Mouse (Mus musculus) E14TG2a.4 (cell line): Measurements from ENCODE around the gene Thbs2.

ENCODE experiments used
- H3K27me3 ChIP-seq: 2 replicates; pipeline ENCODE4 v1.6.1; 2014; ENCODE audit warnings: low read length, control low read depth; ENCODE audit not compliant: insufficient read depth
- H3K36me3 ChIP-seq: 2 replicates; pipeline ENCODE4 v1.6.1; 2014; ENCODE audit warnings: low read length, control low read depth; ENCODE audit not compliant: insufficient read depth
- H3K4me1 ChIP-seq: replicated peaks from 2 replicates; pipeline ENCODE4 v1.6.1; 2014; ENCODE audit warnings: low read depth, low read length, control low read depth
- H3K4me3 ChIP-seq: replicated peaks from 2 replicates; pipeline ENCODE4 v1.5.1; 2014; ENCODE audit warnings: mild to moderate bottlenecking, low read length
- H3K9me3 ChIP-seq: 2 replicates; pipeline ENCODE4 v1.6.1; 2014; ENCODE audit warnings: low read length, control low read depth
- CTCF ChIP-seq: conservative IDR thresholded peaks from 2 replicates; pipeline ENCODE4 v1.5.1; 2014; ENCODE audit warnings: low read length
- NANOG ChIP-seq: IDR thresholded peaks from 2 replicates; pipeline ENCODE4 v1.6.1; 2014; ENCODE audit warnings: borderline replicate concordance, low read length, mixed read lengths
- POU5F1 ChIP-seq: IDR thresholded peaks from 2 replicates; pipeline ENCODE4 v1.6.1; 2014; ENCODE audit warnings: low read length, borderline replicate concordance

The Thbs2 gene

GRCm38 (mm10) chr17:14691197-14691596, 2.8 kb downstream of the Thbs2 start:
- no peak for TF ChIP-seq NANOG
- TF ChIP-seq POU5F1, result no peak
- TF ChIP-seq CTCF, result no peak
- Histone ChIP-seq H3K4me3 (no peak overlapping the region), H3K4me1 (peaks cover 39% of the 10 kb centered on the region)

GRCm38 (mm10) chr17:14682836-14683235, 11.2 kb downstream of the Thbs2 start:
- Histone ChIP-seq H3K36me3 (no peaks in the 10 kb centered on the region), H3K9me3 (peaks cover 3% of the 10 kb centered on the region; the same call in 1 of the 2 replicates), H3K27me3 (peaks cover 86% of the 10 kb centered on the region), H3K4me1 (0 out of 2 replicates have a peak, but pooled peaks cover 4% of the 10 kb centered on the region), H3K4me3 (no peak overlapping the region)
- TF ChIP-seq NANOG (no peak), CTCF (no peak), POU5F1 (no peak)

More at GRCm38 (mm10) chr17:14691197-14691596, 2.8 kb downstream of the Thbs2 start:
- Histone ChIP-seq H3K36me3 (no peaks in the 10 kb centered on the region), H3K27me3 (peaks cover 84% of the 10 kb centered on the region), H3K9me3 (peaks cover 4% of the 10 kb centered on the region; the same call in 1 of the 2 replicates)

- H3K4me1 ChIP-seq, result 0 out of 2 replicates have a peak, but pooled peaks cover 2% of the 10 kb centered on the region
- H3K36me3 ChIP-seq, result no peaks in the 10 kb centered on the region
- TF ChIP-seq POU5F1 (no peak), CTCF (no peak), NANOG (no peak)
- H3K9me3 ChIP-seq, result no peaks in the 10 kb centered on the region
- H3K4me3 ChIP-seq, result no peak overlapping the region
- H3K27me3 ChIP-seq, result peaks cover 82% of the 10 kb centered on the region
Measured at GRCm38 (mm10) chr17:14681047-14681446, 13.0 kb downstream of the Thbs2 start.

- Histone ChIP-seq H3K4me1 (0 out of 2 replicates have a peak, but pooled peaks cover 2% of the 10 kb centered on the region), H3K36me3 (no peaks in the 10 kb centered on the region), H3K4me3 (no peak overlapping the region), H3K9me3 (no peaks in the 10 kb centered on the region), H3K27me3 (peaks cover 56% of the 10 kb centered on the region)
- TF ChIP-seq CTCF, result no peak
- no peak for TF ChIP-seq NANOG
- no peak for TF ChIP-seq POU5F1
Measured at GRCm38 (mm10) chr17:14677198-14677597, 16.8 kb downstream of the Thbs2 start.

- peaks cover 50% of the 10 kb centered on the region for H3K27me3 ChIP-seq
- H3K36me3 ChIP-seq, result no peaks in the 10 kb centered on the region
- TF ChIP-seq POU5F1 (no peak), CTCF (no peak), NANOG (no peak)
- H3K4me3 ChIP-seq, result no peak overlapping the region
- no peaks in the 10 kb centered on the region for H3K9me3 ChIP-seq
- 0 out of 2 replicates have a peak, but pooled peaks cover 2% of the 10 kb centered on the region for H3K4me1 ChIP-seq
Measured at GRCm38 (mm10) chr17:14675517-14675916, 18.5 kb downstream of the Thbs2 start.

- Histone ChIP-seq H3K36me3 (no peaks in the 10 kb centered on the region), H3K27me3 (peaks cover 39% of the 10 kb centered on the region), H3K4me3 (no peak overlapping the region), H3K4me1 (0 out of 2 replicates have a peak, but pooled peaks cover 1% of the 10 kb centered on the region), H3K9me3 (no peaks in the 10 kb centered on the region)
- TF ChIP-seq NANOG (no peak), CTCF (no peak), POU5F1 (no peak)
Measured at GRCm38 (mm10) chr17:14672402-14672801, 21.6 kb downstream of the Thbs2 start.

GRCm38 (mm10) chr17:14667225-14667624, 26.8 kb downstream of the Thbs2 start:
- Histone ChIP-seq H3K36me3 (no peaks in the 10 kb centered on the region), H3K27me3 (peaks cover 19% of the 10 kb centered on the region), H3K9me3 (no peaks in the 10 kb centered on the region), H3K4me1 (no peaks in the 10 kb centered on the region), H3K4me3 (no peak overlapping the region)
- TF ChIP-seq POU5F1 (no peak), NANOG (no peak), CTCF (no peak)

- H3K4me1 ChIP-seq, result no peaks in the 10 kb centered on the region
- no peaks in the 10 kb centered on the region for H3K9me3 ChIP-seq
- TF ChIP-seq NANOG (no peak), CTCF (no peak), POU5F1 (no peak)
- no peaks in the 10 kb centered on the region for H3K36me3 ChIP-seq
- H3K27me3 ChIP-seq, result peaks cover 16% of the 10 kb centered on the region
- H3K4me3 ChIP-seq, result no peak overlapping the region
Measured at GRCm38 (mm10) chr17:14666451-14666850, 27.6 kb downstream of the Thbs2 start.

- Histone ChIP-seq H3K9me3 (no peaks in the 10 kb centered on the region), H3K27me3 (peaks cover 9% of the 10 kb centered on the region), H3K36me3 (no peaks in the 10 kb centered on the region), H3K4me3 (no peak overlapping the region), H3K4me1 (no peaks in the 10 kb centered on the region)
- TF ChIP-seq POU5F1 (no peak), CTCF (no peak), NANOG (no peak)
Measured at GRCm38 (mm10) chr17:14663366-14663765, 30.7 kb downstream of the Thbs2 start.
